Mouse (Mus musculus) embryonic fibroblast, embryonic 13.5 days (primary cell): ENCODE measurements at regions not wholly inside any gene's neighbourhood (a gene's known extent, or its start where the extent isn't known, plus 50 kb on each side); places are given as distances from the start of the nearest gene placed in this dataset.

Experiments
- CTCF ChIP-seq: IDR thresholded peaks from 2 replicates; pipeline ENCODE4 v1.5.1; 2011; ENCODE audit warnings: mild to moderate bottlenecking, control low read depth, low read length, moderate library complexity, borderline replicate concordance; ENCODE audit not compliant: insufficient read depth
- POLR2A ChIP-seq: IDR thresholded peaks from 2 replicates; pipeline ENCODE4 v1.6.1; 2011; ENCODE audit warnings: low read depth, mild to moderate bottlenecking, control low read depth, low read length, moderate library complexity

DNA sequence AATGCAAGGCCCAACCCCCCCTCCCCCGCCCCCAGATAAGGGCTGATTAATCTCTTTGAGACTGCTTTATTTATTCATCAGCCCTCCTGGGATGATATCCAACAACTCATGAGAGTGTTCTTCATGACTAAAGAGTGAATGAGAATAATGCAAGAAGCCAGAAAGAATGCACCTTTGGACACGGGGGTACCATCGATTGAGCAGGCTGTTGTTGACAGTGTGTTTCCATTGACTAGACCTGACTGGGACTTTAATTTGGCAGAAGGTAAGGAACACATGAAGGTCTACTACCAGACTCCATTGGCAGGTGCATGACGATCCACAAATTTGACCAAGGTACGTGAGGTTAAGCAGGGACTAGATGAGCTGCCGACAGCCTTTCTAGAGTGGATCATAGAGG lies 266.5 kb upstream of the Ell2 start:
- TF ChIP-seq POLR2A (no peak), CTCF (no peak)
